Mouse (Mus musculus) cerebellum, adult 11-12 months (tissue): ENCODE results near the gene Omd.

ENCODE experiments used
- DNase-seq: peaks from one replicate; pipeline ENCODE4 v3.0.0; 2022

The Omd gene

GRCm38 (mm10) chr13:49617021-49617420, 34.8 kb downstream of the Omd start:
- DNase-seq, result no peak

GRCm38 (mm10) chr13:49618365-49618764, 36.1 kb downstream of the Omd start:
- no peak for DNase-seq

GRCm38 (mm10) chr13:49623216-49623615, 41.0 kb downstream of the Omd start:
- no peak for DNase-seq

- no peak for DNase-seq
Measured at GRCm38 (mm10) chr13:49628167-49628566, 45.9 kb downstream of the Omd start.

- DNase-seq, result no peak
Measured at GRCm38 (mm10) chr13:49629076-49629475, 46.8 kb downstream of the Omd start.

- no peak for DNase-seq
Measured at GRCm38 (mm10) chr13:49639965-49640364, 57.7 kb downstream of the Omd start.
